Mouse (Mus musculus) forebrain, embryonic 14.5 days (tissue): Measurements from ENCODE around the gene Pcx. TPM values are rescaled to one million over a fixed set of nuclear protein-coding genes. Genes with fewer than 3 reads are reported as not detected.

Experiments
- ATAC-seq: fragments of 200-750 bp; cut with Nextera tagmentation; 2 replicates; pipeline ENCODE4 v1.8.0; 2017; ENCODE audit warnings: mild to moderate bottlenecking, moderate library complexity
- DNase-seq: peaks from one replicate; pipeline ENCODE4 v3.0.0-alpha.2; 2015; ENCODE audit warnings: low spot score
- H3K27ac ChIP-seq: fragments of 300-500 bp; sonication (generic); 2 replicates; pipeline ENCODE4 v1.5.1; 2014; ENCODE audit warnings: low read depth, mild to moderate bottlenecking, control low read depth, low read length, moderate library complexity
- H3K27me3 ChIP-seq: fragments of 300-500 bp; sonication (generic); replicated peaks from 2 replicates; pipeline ENCODE4 v1.6.1; 2014; ENCODE audit warnings: low read length, control low read depth, mixed read lengths; ENCODE audit not compliant: control insufficient read depth, insufficient read depth
- H3K36me3 ChIP-seq: fragments of 300-500 bp; sonication (generic); 2 replicates; pipeline ENCODE4 v1.6.1; 2014; ENCODE audit warnings: low read length, control low read depth; ENCODE audit not compliant: control insufficient read depth, insufficient read depth
- H3K4me1 ChIP-seq: fragments of 300-500 bp; sonication (generic); 2 replicates; pipeline ENCODE4 v1.6.1; 2014; ENCODE audit warnings: antibody characterized with exemption, low read length, control low read depth; ENCODE audit not compliant: control insufficient read depth, insufficient read depth
- H3K4me2 ChIP-seq: fragments of 300-500 bp; sonication (generic); 2 replicates; pipeline ENCODE4 v1.6.1; 2014; ENCODE audit warnings: mild to moderate bottlenecking, control low read depth, low read length
- H3K4me3 ChIP-seq: fragments of 300-500 bp; sonication (generic); 2 replicates; pipeline ENCODE4 v1.5.1; 2014; ENCODE audit warnings: low read depth, low read length, control low read depth
- H3K9ac ChIP-seq: fragments of 300-500 bp; sonication (generic); 2 replicates; pipeline ENCODE4 v1.6.1; 2014; ENCODE audit warnings: mild to moderate bottlenecking, low read length, control low read depth, moderate library complexity
- H3K9me3 ChIP-seq: fragments of 300-500 bp; sonication (generic); replicated peaks from 2 replicates; pipeline ENCODE4 v1.6.1; 2016; ENCODE audit warnings: low read length, control low read depth, mixed read lengths; ENCODE audit not compliant: control insufficient read depth
- WGBS: fragments of 180-500 bp; shearing (Covaris S2); extraction: QIAGEN DNeasy Blood & Tissue Kit; methylation state at CpG from one replicate; pipeline ENCODE4 v1.1.7; 2014; 5-methylcytosine and 5-hydroxymethylcytosine counted together
- polyA plus RNA-seq: library from polyadenylated mRNA; unstranded; fragments of >200 nt; fragmentation: Nextera tagmentation; extraction: Ambion mirVana; gene quantifications from 2 replicates; pipeline ENCODE4 v1.2.1, GENCODE M21; 2014

The Pcx gene
- polyA plus RNA-seq, 1 experiment from 2014 or later: 14.8 TPM

DNA sequence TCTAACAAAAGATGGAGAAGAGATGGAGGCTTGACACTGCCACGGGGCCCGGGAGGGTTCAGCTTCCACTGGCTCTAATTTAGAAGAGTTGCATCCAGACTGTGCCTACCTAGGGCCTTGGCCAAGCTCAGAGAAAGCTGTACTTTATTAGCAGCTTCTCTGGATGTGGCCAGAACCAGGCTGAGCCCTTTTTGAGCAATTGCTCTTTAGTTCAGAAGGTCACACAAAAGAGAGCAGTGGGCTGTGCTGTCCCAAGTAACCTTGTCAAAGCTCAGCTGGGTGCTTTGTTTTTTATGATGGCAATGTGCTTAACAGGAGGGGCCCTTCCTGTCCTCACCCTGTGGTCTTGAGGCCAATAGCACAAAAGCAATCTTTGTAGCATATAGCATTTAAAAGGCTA is 57.4 kb downstream of the Pcx start:
- no peak overlapping the region for H3K27ac ChIP-seq
- no peak overlapping the region for H3K4me2 ChIP-seq
- DNase-seq (no peak), ATAC-seq (no peak)
- H3K4me1 ChIP-seq: peaks cover 8% of the 10 kb centered on the region; the same call in 1 of the 2 replicates
- no peaks in the 10 kb centered on the region for H3K9me3 ChIP-seq
- no peaks in the 10 kb centered on the region for H3K36me3 ChIP-seq
- H3K9ac ChIP-seq: no peak overlapping the region
- H3K4me3 ChIP-seq: no peak overlapping the region
- WGBS: 88% methylated on average over 2 of the region's 2 CpGs
- no peaks in the 10 kb centered on the region for H3K27me3 ChIP-seq

- no peak overlapping the region for H3K27ac ChIP-seq
- ATAC-seq (no peak), DNase-seq (no peak)
- H3K4me3 ChIP-seq: no peak overlapping the region
- H3K4me2 ChIP-seq: no peak overlapping the region
- peaks cover 8% of the 10 kb centered on the region; the same call in 1 of the 2 replicates for H3K4me1 ChIP-seq
- H3K27me3 ChIP-seq: no peaks in the 10 kb centered on the region
- no peaks in the 10 kb centered on the region for H3K9me3 ChIP-seq
- 66% methylated on average over 4 of the region's 4 CpGs for WGBS
- no peaks in the 10 kb centered on the region for H3K36me3 ChIP-seq
- H3K9ac ChIP-seq: no peak overlapping the region
Measured at GRCm38 (mm10) chr19:4568832-4569231, 58.6 kb downstream of the Pcx start.

GRCm38 (mm10) chr19:4569356-4570236 is 59.3 kb downstream of the Pcx start:
- no peak overlapping the region for H3K4me2 ChIP-seq
- H3K9ac ChIP-seq: no peak overlapping the region
- no peaks in the 10 kb centered on the region for H3K27me3 ChIP-seq
- 73% methylated on average over 17 of the region's 17 CpGs for WGBS
- no peaks in the 10 kb centered on the region for H3K9me3 ChIP-seq
- peaks cover 8% of the 10 kb centered on the region; the same call in 1 of the 2 replicates for H3K4me1 ChIP-seq
- ATAC-seq: no peak
- no peak overlapping the region for H3K4me3 ChIP-seq
- H3K27ac ChIP-seq: no peak overlapping the region
- peak; percentile 11 for DNase-seq
- H3K36me3 ChIP-seq: no peaks in the 10 kb centered on the region

DNA sequence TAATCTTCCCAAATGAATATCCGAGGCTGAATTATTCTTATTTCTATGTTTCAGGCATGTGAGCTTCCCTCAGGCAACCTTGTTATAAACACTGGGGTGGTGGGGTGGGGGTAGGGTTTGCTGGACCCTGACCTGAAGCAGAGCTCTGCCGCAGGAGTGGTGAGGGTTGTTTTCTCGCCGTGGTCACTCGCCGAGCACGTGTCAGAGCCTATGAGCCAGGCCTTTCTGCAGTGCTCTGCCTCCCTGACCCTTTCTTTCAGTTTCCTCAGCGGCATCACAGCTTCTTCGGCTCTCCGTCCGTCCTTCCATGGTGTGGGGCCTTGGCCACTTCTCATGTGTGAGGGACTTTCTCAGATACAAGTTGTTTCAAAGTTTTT is 60.0 kb downstream of the Pcx start:
- Histone ChIP-seq H3K27ac (no peak overlapping the region), H3K9ac (no peak overlapping the region), H3K4me3 (no peak overlapping the region), H3K4me1 (peaks cover 8% of the 10 kb centered on the region; the same call in 1 of the 2 replicates), H3K27me3 (no peaks in the 10 kb centered on the region), H3K4me2 (no peak overlapping the region), H3K36me3 (no peaks in the 10 kb centered on the region), H3K9me3 (no peaks in the 10 kb centered on the region)
- DNase-seq (no peak), ATAC-seq (no peak)
- WGBS: 91% methylated on average over 11 of the region's 11 CpGs

GRCm38 (mm10) chr19:4570815-4571214 is 60.5 kb downstream of the Pcx start:
- Histone ChIP-seq H3K4me2 (no peak overlapping the region), H3K27ac (no peak overlapping the region), H3K9me3 (no peaks in the 10 kb centered on the region), H3K27me3 (no peaks in the 10 kb centered on the region), H3K4me3 (no peak overlapping the region), H3K4me1 (peaks cover 8% of the 10 kb centered on the region; the same call in 1 of the 2 replicates), H3K9ac (no peak overlapping the region), H3K36me3 (no peaks in the 10 kb centered on the region)
- WGBS: 86% methylated on average over 6 of the region's 6 CpGs
- DNase-seq: no peak
- no peak for ATAC-seq

DNA sequence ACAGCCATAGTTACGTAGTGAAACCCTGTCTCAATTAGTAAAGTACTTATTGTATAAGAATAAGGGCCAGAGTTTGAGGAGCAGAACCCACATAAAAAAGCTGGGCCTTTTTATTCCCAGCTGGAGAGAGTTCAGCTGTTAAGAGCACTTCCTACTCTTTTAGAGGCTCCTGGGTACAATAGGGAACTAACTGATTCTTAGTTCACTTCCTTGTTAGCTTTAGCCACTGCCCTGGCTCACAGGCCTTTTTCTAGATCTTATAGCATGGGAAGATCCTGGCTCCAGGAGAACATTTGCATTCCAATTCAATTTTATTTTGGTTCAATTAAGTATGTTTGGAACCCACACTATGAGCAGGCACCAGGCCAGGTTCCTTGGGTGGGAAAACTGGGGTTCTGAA is 61.4 kb downstream of the Pcx start:
- ATAC-seq (no peak), DNase-seq (peak; percentile 59)
- Histone ChIP-seq H3K27me3 (no peaks in the 10 kb centered on the region), H3K9me3 (no peaks in the 10 kb centered on the region), H3K4me3 (no peak overlapping the region), H3K36me3 (no peaks in the 10 kb centered on the region), H3K4me1 (peaks cover 8% of the 10 kb centered on the region; the same call in 1 of the 2 replicates), H3K27ac (peak overlapping the region; percentile 39; the same call in 1 of the 2 replicates), H3K4me2 (no peak overlapping the region), H3K9ac (no peak overlapping the region)
- WGBS: 14% methylated on average over 1 of the region's 1 CpGs

DNA sequence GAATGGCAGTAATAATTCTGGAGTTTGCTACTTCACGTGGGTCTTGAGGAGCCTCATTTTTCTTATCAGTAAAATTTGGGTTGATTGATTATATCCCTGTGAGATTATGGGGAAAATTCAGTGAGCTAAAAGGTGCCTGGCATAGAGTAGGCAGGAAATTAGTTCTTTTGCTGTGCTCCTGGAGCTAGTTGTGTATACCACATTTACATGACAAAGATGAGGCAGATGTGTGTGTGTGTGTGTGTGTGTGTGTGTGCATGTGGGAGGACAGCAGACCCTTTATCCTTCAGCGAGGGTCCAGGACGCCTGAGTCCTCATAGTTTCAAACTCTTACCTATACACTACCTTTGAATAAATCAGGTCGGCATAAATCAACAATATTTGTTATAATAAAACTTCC is 61.8 kb downstream of the Pcx start:
- ATAC-seq: no peak; the same call in 1 of the 2 replicates
- Histone ChIP-seq H3K4me1 (peaks cover 8% of the 10 kb centered on the region; the same call in 1 of the 2 replicates), H3K36me3 (no peaks in the 10 kb centered on the region), H3K27me3 (no peaks in the 10 kb centered on the region), H3K9me3 (no peaks in the 10 kb centered on the region), H3K9ac (no peak overlapping the region), H3K4me3 (no peak overlapping the region), H3K4me2 (no peak overlapping the region), H3K27ac (no peak overlapping the region)
- 20% methylated on average over 4 of the region's 4 CpGs for WGBS
- DNase-seq: peak; percentile 44

DNA sequence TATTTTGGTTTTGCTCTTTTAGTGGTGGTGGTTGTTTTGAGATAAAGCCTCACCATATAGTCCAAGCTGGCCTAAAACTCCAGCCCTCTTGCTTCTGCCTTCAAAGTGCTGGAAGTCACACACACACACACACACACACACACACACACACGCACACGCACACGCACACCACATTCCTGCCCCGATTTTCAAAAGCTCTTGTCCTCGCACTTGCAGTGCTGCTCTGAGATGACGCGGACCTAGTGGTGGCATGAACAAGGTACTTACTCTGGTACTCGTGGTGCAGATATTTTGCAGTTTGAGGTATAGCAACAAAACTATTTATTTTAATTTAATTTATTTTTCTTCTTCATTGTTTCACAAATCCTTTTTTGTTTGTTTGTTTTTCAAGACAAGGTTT is 62.2 kb downstream of the Pcx start:
- WGBS: 58% methylated on average over 8 of the region's 8 CpGs
- DNase-seq: no peak
- H3K4me1 ChIP-seq: peaks cover 8% of the 10 kb centered on the region; the same call in 1 of the 2 replicates

DNA sequence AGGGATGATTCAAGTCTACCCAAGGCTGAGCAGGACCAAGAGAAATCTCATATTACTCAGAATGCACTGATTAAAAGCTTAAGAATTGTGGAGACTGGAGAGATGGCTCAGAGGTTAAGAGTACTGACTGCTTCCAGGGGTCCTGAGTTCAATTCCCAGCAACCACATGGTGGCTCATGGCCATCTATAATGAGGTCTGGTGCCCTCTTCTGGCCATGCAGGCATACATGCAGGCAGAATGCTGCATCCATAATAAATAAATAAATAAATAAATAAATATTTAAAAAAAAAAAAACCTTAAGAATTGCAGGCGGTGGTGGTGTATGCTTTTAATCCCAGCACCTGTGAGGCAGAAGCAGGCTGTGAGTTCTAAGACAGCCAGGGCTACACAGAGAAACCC is 63.0 kb downstream of the Pcx start:
- DNase-seq (no peak), ATAC-seq (no peak)
- no peak overlapping the region for H3K9ac ChIP-seq
- no peaks in the 10 kb centered on the region for H3K36me3 ChIP-seq
- H3K4me3 ChIP-seq: no peak overlapping the region
- H3K4me1 ChIP-seq: peaks cover 8% of the 10 kb centered on the region; the same call in 1 of the 2 replicates
- no peak overlapping the region for H3K27ac ChIP-seq
- H3K4me2 ChIP-seq: no peak overlapping the region
- no peaks in the 10 kb centered on the region for H3K9me3 ChIP-seq
- 87% methylated on average over 1 of the region's 1 CpGs for WGBS
- H3K27me3 ChIP-seq: no peaks in the 10 kb centered on the region

More for the DNA sequence above, 62.2 kb downstream of the Pcx start:
- no peak overlapping the region for H3K4me2 ChIP-seq
- H3K27ac ChIP-seq: no peak overlapping the region
- no peak overlapping the region for H3K9ac ChIP-seq
- H3K9me3 ChIP-seq: no peaks in the 10 kb centered on the region
- no peaks in the 10 kb centered on the region for H3K36me3 ChIP-seq
- no peaks in the 10 kb centered on the region for H3K27me3 ChIP-seq
- no peak overlapping the region for H3K4me3 ChIP-seq
- ATAC-seq: no peak
